Mouse (Mus musculus) spleen, postnatal 14 days (tissue): ENCODE results near the gene Olfr1474.
"Not testable (repeated sequence)": the region's sequence is repeated elsewhere in the genome, so short reads cannot be mapped to it uniquely, and the experiment has no call there.

ENCODE experiments used
- DNase-seq, 2 experiments: peaks; one replicate each; pipeline ENCODE4 v3.0.0; 2021 to 2022; ENCODE audit warnings: low spot score in 2 of 2

Olfr1474 gene

DNA sequence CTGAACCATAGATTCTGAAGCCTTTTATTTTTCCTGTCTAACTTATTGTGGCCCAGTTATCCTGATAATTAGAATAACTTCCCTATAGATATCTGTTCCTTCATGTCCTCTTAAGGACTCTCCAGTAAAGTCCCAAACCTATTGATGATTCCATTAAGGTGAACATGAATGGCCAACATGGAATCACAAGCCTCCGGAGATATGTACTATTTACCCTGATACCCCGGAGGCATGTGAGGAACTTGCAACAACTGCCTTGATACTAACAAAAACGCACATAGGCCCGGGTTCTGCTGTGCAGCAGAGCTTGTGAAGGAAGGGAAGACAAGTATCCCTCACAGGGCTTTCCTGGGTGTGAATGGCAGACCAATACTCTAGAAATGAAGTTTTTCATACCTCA is at the start of gene Olfr1474:
Gene Olfr1474 (plus strand): TSS at position 301 of the 400 bp plus-strand sequence.
- not testable (repeated sequence) for DNase-seq

DNA sequence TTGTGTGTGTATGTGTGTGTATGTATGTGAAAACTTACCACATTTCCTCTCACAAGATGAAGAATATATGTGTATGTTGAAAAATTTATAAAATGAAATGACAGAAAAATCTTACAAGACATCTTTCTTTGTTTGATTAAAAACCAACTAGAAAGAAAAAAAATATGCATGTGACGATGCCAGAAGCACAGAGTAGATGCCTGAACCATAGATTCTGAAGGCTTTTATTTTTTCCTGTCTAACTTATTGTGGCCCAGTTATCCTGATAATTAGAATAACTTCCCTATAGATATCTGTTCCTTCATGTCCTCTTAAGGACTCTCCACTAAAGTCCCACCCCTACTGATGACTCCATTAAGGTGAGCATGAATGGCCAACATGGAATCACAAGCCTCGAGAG is 26.3 kb upstream of the Olfr1474 start, which contains the start of gene Olfr1471:
Gene Olfr1471 (plus strand): TSS at position 301 of the 400 bp plus-strand sequence.
- DNase-seq: not testable (repeated sequence)

DNA sequence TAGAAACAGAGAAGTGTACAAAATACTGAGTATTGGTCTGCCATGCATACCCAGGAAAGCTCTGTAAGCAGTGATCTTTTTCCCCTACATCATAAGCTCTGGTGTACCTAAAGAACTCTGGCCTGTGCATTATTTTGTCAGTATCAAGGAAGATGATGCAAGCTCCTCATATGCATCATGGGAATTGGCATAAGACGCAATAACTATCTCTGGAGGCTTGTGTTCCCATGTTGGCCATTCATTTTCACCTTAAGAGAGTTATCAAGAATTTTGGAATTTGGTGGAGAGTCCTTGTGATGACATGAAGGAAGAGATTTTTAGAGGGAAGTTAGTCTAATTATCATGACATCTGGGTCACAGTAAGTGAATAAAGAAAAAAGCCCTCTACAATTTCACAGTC is 13.4 kb upstream of the Olfr1474 start, which contains the start of gene Olfr1472:
Gene Olfr1472 (minus strand): TSS at position 101 of the 400 bp plus-strand sequence.
- no peak for DNase-seq

DNA sequence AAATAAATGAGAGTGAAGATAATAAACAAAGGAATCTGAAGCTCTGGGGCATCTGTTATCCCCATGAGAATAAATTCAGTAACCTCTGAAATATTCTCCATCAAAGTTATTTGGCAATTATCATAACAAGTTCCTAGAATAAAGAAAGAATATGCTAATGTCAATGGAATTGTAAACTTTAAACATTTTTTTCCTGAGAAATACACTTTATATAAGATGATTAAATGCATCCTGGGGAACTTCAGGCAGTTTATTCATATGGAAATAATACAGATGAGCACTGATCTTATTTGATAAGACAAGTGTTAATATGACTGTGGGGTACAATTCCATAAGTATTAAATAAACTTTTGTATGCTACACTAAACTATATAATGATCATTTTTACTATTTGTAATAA is 10.7 kb downstream of the Olfr1474 start, which contains the start of gene Olfr1475:
Gene Olfr1475 (minus strand): TSS at position 101 of the 400 bp plus-strand sequence.
- no peak for DNase-seq

DNA sequence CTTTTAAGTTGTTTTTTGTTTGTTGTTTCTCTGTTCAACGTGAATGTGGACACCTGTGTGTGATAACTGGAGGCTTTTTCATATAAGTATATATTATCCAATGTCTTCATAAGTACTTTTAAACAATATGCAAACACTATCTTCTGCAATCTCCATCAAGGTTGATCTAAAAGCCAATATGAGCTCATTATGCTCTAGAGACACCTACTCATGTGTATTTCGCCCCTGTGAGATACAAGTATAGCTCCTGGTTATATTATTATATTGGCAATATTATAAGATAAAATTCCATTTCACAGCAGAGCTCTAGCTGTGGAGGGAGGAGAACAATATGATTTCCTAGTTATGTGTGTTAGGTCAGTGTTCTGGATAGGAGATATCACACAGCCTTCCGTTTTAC is 30.9 kb downstream of the Olfr1474 start, which contains the start of gene Olfr1477:
Gene Olfr1477 (plus strand): TSS at position 301 of the 400 bp plus-strand sequence.
- no peak for DNase-seq
